Mouse (Mus musculus) limb, embryonic 13.5 days (tissue): ENCODE results near the gene Kmo. TPM values are rescaled to one million over a fixed set of nuclear protein-coding genes. Genes with fewer than 3 reads are reported as not detected.

ENCODE experiments used
- ATAC-seq: fragments of 200-750 bp; cut with Nextera tagmentation; 2 replicates; pipeline ENCODE4 v1.8.0; 2017; ENCODE audit warnings: low read depth, moderate number of reproducible peaks, moderate TSS enrichment; ENCODE audit not compliant: low FRiP score
- H3K27ac ChIP-seq: fragments of 300-500 bp; sonication (generic); 2 replicates; pipeline ENCODE4 v1.5.1; 2015; ENCODE audit warnings: inconsistent platforms, mild to moderate bottlenecking, moderate library complexity
- H3K27me3 ChIP-seq: fragments of 300-500 bp; sonication (generic); 2 replicates; pipeline ENCODE4 v1.6.1; 2015; ENCODE audit warnings: mild to moderate bottlenecking, inconsistent platforms
- H3K36me3 ChIP-seq: fragments of 300-500 bp; sonication (generic); 2 replicates; pipeline ENCODE4 v1.6.1; 2015; ENCODE audit warnings: inconsistent platforms, mild to moderate bottlenecking, moderate library complexity
- H3K4me1 ChIP-seq: fragments of 300-500 bp; sonication (generic); 2 replicates; pipeline ENCODE4 v1.6.1; 2015; ENCODE audit warnings: inconsistent platforms
- H3K4me2 ChIP-seq: fragments of 300-500 bp; sonication (generic); replicated peaks from 2 replicates; pipeline ENCODE4 v1.6.1; 2015; ENCODE audit warnings: inconsistent platforms, mild to moderate bottlenecking, moderate library complexity
- H3K4me3 ChIP-seq: fragments of 300-500 bp; sonication (generic); 2 replicates; pipeline ENCODE4 v1.5.1; 2015; ENCODE audit warnings: moderate library complexity, mild to moderate bottlenecking, inconsistent platforms
- H3K9ac ChIP-seq: fragments of 300-500 bp; sonication (generic); 2 replicates; pipeline ENCODE4 v1.6.1; 2015; ENCODE audit warnings: mild to moderate bottlenecking, inconsistent platforms
- H3K9me3 ChIP-seq: fragments of 300-500 bp; sonication (generic); 2 replicates; pipeline ENCODE4 v1.6.1; 2016; ENCODE audit warnings: inconsistent platforms
- WGBS: fragments of 180-500 bp; shearing (Covaris S2); methylation state at CpG from one replicate; pipeline ENCODE4 v1.1.7; 2015; 5-methylcytosine and 5-hydroxymethylcytosine counted together
- polyA plus RNA-seq: library from polyadenylated mRNA; unstranded; fragments of >200 nt; fragmentation: Nextera tagmentation; extraction: Ambion mirVana; gene quantifications from 2 replicates; pipeline ENCODE4 v1.2.1, GENCODE M21; 2015

The Kmo gene
- polyA plus RNA-seq, 1 experiment from 2014 or later = 0.22 TPM

GRCm38 (mm10) chr1:175639072-175639471 lies 18.9 kb downstream of the Kmo start:
- ATAC-seq = no peak
- Histone ChIP-seq H3K27me3 (no peaks in the 10 kb centered on the region), H3K9me3 (no peaks in the 10 kb centered on the region), H3K4me3 (no peak overlapping the region), H3K27ac (no peak overlapping the region), H3K36me3 (no peaks in the 10 kb centered on the region), H3K9ac (no peak overlapping the region), H3K4me2 (no peak overlapping the region), H3K4me1 (no peaks in the 10 kb centered on the region)
- WGBS = 81% methylated on average over 7 of the region's 7 CpGs

GRCm38 (mm10) chr1:175640435-175641150 lies 20.4 kb downstream of the Kmo start:
- no peaks in the 10 kb centered on the region for H3K4me1 ChIP-seq

GRCm38 (mm10) chr1:175643496-175644265 lies 23.5 kb downstream of the Kmo start:
- WGBS = 57% methylated on average over 5 of the region's 5 CpGs
- no peak overlapping the region for H3K9ac ChIP-seq
- H3K4me3 ChIP-seq = no peak overlapping the region
- no peaks in the 10 kb centered on the region for H3K36me3 ChIP-seq
- H3K9me3 ChIP-seq = no peaks in the 10 kb centered on the region
- H3K4me2 ChIP-seq = no peak overlapping the region
- no peaks in the 10 kb centered on the region for H3K4me1 ChIP-seq
- no peak overlapping the region for H3K27ac ChIP-seq
- ATAC-seq = no peak
- no peaks in the 10 kb centered on the region for H3K27me3 ChIP-seq

More at GRCm38 (mm10) chr1:175640435-175641150, 20.4 kb downstream of the Kmo start:
- 73% methylated on average over 6 of the region's 6 CpGs for WGBS
- H3K27me3 ChIP-seq = no peaks in the 10 kb centered on the region
- no peak overlapping the region for H3K9ac ChIP-seq
- no peaks in the 10 kb centered on the region for H3K36me3 ChIP-seq
- no peak overlapping the region for H3K4me3 ChIP-seq
- H3K27ac ChIP-seq = no peak overlapping the region
- no peaks in the 10 kb centered on the region for H3K9me3 ChIP-seq
- no peak overlapping the region for H3K4me2 ChIP-seq
- ATAC-seq = no peak

DNA sequence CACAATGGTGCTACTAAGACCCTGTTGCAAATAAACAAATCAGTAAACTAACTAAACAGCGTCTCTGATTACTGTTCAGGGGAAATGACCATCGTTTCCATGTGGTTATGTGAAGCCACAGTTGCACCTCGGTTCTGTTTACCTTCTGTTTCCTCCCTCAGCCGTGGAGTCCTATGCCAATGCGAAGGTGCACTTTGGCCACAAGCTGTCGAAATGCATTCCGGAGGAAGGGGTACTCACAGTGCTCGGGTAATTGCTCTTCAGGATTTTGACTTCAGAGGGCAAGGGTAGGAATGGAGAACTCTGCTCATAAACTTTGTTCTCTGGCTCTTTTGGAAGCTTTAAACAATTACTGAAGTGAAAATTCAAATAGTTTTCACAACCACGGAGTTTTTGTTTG lies 26.8 kb downstream of the Kmo start:
- Histone ChIP-seq H3K27ac (no peak overlapping the region), H3K4me2 (no peak overlapping the region), H3K36me3 (no peaks in the 10 kb centered on the region), H3K27me3 (no peaks in the 10 kb centered on the region), H3K9me3 (no peaks in the 10 kb centered on the region), H3K4me3 (no peak overlapping the region), H3K9ac (no peak overlapping the region), H3K4me1 (no peaks in the 10 kb centered on the region)
- 35% methylated on average over 9 of the region's 9 CpGs for WGBS
- ATAC-seq = no peak

GRCm38 (mm10) chr1:175648615-175649014 lies 28.4 kb downstream of the Kmo start:
- H3K36me3 ChIP-seq = no peaks in the 10 kb centered on the region
- no peaks in the 10 kb centered on the region for H3K9me3 ChIP-seq
- no peaks in the 10 kb centered on the region for H3K27me3 ChIP-seq
- no peak overlapping the region for H3K4me2 ChIP-seq
- ATAC-seq = no peak
- no peak overlapping the region for H3K9ac ChIP-seq
- no peak overlapping the region for H3K4me3 ChIP-seq
- H3K4me1 ChIP-seq = no peaks in the 10 kb centered on the region
- H3K27ac ChIP-seq = no peak overlapping the region
- WGBS = 87% methylated on average over 4 of the region's 4 CpGs

DNA sequence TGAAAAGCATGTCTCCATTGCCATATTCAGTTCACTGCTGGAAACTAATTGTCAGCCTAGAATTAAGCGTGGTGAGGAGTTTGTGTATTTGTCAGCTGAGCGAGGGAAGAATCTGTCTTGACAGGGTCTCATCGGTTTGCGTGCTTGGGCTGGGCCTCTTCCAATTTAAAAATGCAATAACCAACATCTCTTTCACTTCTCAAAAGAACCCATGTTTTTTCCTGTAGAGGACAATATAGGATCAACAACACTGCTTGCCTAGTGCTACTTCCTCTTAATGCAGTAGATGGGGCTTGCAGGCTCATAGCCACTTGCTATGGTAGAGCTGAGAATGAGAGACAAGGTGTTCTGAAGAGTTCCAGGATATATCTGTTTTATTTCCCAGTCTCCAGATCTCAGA lies 39.7 kb downstream of the Kmo start:
- H3K4me2 ChIP-seq = no peak overlapping the region
- 94% methylated on average over 4 of the region's 4 CpGs for WGBS
- no peaks in the 10 kb centered on the region for H3K9me3 ChIP-seq
- no peaks in the 10 kb centered on the region for H3K4me1 ChIP-seq
- no peak overlapping the region for H3K4me3 ChIP-seq
- no peak overlapping the region for H3K27ac ChIP-seq
- H3K36me3 ChIP-seq = no peaks in the 10 kb centered on the region
- no peak overlapping the region for H3K9ac ChIP-seq
- no peak for ATAC-seq
- H3K27me3 ChIP-seq = no peaks in the 10 kb centered on the region

- 0 out of 2 replicates have a peak, but pooled peaks cover 3% of the 10 kb centered on the region for H3K4me1 ChIP-seq
- H3K27ac ChIP-seq = no peak overlapping the region
- H3K9ac ChIP-seq = no peak overlapping the region; the same call in 1 of the 2 replicates
- H3K4me3 ChIP-seq = no peak overlapping the region
- no peaks in the 10 kb centered on the region for H3K9me3 ChIP-seq
- ATAC-seq = peak; percentile 84
- no peak overlapping the region for H3K4me2 ChIP-seq
- 76% methylated on average over 5 of the region's 5 CpGs for WGBS
- H3K27me3 ChIP-seq = no peaks in the 10 kb centered on the region
- H3K36me3 ChIP-seq = no peaks in the 10 kb centered on the region
These were observed 48.7 kb downstream of the Kmo start for GRCm38 (mm10) chr1:175668666-175669405.

DNA sequence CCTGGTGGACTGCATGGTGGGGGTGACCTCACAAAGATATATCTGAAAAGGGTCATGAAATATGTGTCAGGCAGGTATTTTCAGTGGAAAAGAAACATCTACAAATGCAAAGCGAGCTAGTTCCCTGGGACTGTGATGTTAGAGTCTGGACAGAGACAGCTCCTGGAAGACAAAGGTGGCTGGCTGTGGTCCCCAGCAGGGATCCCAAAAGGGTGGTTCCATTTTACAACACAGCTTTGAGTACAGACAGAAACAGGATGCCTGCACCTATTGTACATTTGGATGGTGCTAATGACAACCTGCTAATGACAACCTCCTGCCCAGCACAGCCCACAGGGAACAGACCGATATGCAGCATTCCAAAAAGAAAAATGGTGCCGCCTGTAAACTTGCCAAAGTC lies 49.3 kb downstream of the Kmo start:
- Histone ChIP-seq H3K27ac (no peak overlapping the region), H3K4me1 (0 out of 2 replicates have a peak, but pooled peaks cover 3% of the 10 kb centered on the region), H3K36me3 (no peaks in the 10 kb centered on the region), H3K9me3 (no peaks in the 10 kb centered on the region), H3K27me3 (no peaks in the 10 kb centered on the region), H3K4me3 (no peak overlapping the region), H3K4me2 (no peak overlapping the region), H3K9ac (no peak overlapping the region)
- no peak for ATAC-seq
- WGBS = 91% methylated on average over 3 of the region's 3 CpGs

DNA sequence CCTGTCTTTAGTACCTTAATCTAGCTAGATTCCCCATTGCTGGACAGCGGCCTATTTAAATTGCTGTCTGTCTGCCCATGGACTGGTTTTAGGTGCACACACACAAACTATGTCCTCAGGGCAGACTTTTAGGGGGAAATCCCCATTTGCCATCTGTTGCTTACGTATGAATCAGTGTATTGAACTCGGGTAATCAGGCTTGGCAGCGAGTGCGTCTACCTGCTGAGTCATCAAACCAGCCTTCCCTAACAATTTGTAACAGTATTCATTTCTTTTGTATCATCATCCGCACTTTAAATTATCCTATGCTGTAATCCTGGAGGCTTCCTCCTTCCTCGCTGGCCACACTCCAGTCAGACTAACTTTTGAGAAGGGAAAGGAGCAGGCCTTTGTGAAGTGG lies 49.9 kb downstream of the Kmo start:
- H3K27me3 ChIP-seq = no peaks in the 10 kb centered on the region
- H3K4me2 ChIP-seq = no peak overlapping the region
- 74% methylated on average over 7 of the region's 7 CpGs for WGBS
- no peak overlapping the region for H3K27ac ChIP-seq
- H3K36me3 ChIP-seq = no peaks in the 10 kb centered on the region
- no peak overlapping the region for H3K9ac ChIP-seq
- ATAC-seq = no peak
- no peaks in the 10 kb centered on the region for H3K9me3 ChIP-seq
- 0 out of 2 replicates have a peak, but pooled peaks cover 3% of the 10 kb centered on the region for H3K4me1 ChIP-seq
- H3K4me3 ChIP-seq = no peak overlapping the region

- ATAC-seq = no peak
- H3K4me3 ChIP-seq = no peak overlapping the region
- no peaks in the 10 kb centered on the region for H3K9me3 ChIP-seq
- WGBS = 36% methylated on average over 1 of the region's 1 CpGs
- H3K27me3 ChIP-seq = no peaks in the 10 kb centered on the region
- H3K27ac ChIP-seq = no peak overlapping the region
- 0 out of 2 replicates have a peak, but pooled peaks cover 3% of the 10 kb centered on the region for H3K4me1 ChIP-seq
- H3K36me3 ChIP-seq = no peaks in the 10 kb centered on the region
- no peak overlapping the region for H3K4me2 ChIP-seq
- H3K9ac ChIP-seq = no peak overlapping the region
These were observed 51.4 kb downstream of the Kmo start for GRCm38 (mm10) chr1:175671626-175672025.

DNA sequence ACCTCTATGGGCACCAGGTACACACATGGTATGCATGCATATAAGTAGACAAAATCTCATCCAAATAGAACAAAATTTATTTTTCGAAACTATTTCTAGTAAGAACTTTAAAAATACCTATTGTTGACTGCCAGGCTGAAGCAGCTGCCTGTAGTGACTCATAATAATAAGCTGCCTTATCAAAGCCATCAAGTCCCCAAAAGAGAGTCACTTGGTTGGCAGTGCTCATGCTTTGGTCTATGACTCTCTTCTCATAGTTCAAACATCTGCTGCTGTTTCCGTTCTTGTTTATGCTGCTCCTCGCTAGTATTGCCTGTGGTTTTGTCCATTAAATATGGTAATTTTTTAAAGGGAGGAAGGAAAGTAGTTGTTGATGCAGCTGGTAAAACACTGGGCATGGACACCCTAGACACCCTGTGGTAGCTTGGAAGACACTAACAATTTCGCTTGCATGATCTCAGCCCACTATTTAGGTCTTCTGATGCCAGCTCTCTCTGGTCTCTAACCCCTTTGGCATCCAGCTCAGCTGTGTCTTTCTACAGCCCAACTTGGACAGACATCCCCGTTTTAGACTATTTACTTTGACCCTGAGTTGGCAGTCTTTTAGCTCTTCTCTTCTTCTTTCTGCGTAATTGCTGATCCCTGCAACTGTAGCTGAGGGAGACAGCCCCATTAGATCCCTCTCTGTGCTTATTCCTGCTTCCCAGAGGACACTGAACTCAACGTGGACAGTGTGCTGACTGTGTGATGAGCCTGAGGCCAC lies 53.6 kb downstream of the Kmo start:
- Histone ChIP-seq H3K9me3 (no peaks in the 10 kb centered on the region), H3K27me3 (no peaks in the 10 kb centered on the region), H3K36me3 (no peaks in the 10 kb centered on the region), H3K4me3 (no peak overlapping the region), H3K27ac (no peak overlapping the region), H3K9ac (no peak overlapping the region), H3K4me1 (0 out of 2 replicates have a peak, but pooled peaks cover 2% of the 10 kb centered on the region), H3K4me2 (no peak overlapping the region)
- ATAC-seq = no peak
- 82% methylated on average over 7 of the region's 7 CpGs for WGBS
